Mouse (Mus musculus) limb, embryonic 11.5 days (tissue): ENCODE measurements around the gene Mical3. TPM values are rescaled to one million over a fixed set of nuclear protein-coding genes. Genes with fewer than 3 reads are reported as not detected.

Experiments used
- ATAC-seq: fragments of 200-750 bp; cut with Nextera tagmentation; 2 replicates; pipeline ENCODE4 v1.8.0; 2017; ENCODE audit warnings: low read depth; ENCODE audit not compliant: insufficient number of reproducible peaks, low FRiP score, low TSS enrichment
- DNase-seq: peaks from one replicate; pipeline ENCODE4 v3.0.0-alpha.2; 2015; ENCODE audit warnings: low spot score
- H3K27ac ChIP-seq: fragments of 300-500 bp; sonication (generic); replicated peaks from 2 replicates; pipeline ENCODE4 v1.5.1; 2014; ENCODE audit warnings: low read depth, mild to moderate bottlenecking, low read length
- H3K27me3 ChIP-seq: fragments of 300-500 bp; sonication (generic); 2 replicates; pipeline ENCODE4 v1.6.1; 2014; ENCODE audit warnings: mild to moderate bottlenecking, low read length, mixed read lengths; ENCODE audit not compliant: control insufficient read depth, insufficient read depth
- H3K36me3 ChIP-seq: fragments of 300-500 bp; sonication (generic); 2 replicates; pipeline ENCODE4 v1.6.1; 2014; ENCODE audit warnings: mild to moderate bottlenecking, low read length, moderate library complexity, mixed read lengths; ENCODE audit not compliant: control insufficient read depth, insufficient read depth
- H3K4me1 ChIP-seq: fragments of 300-500 bp; sonication (generic); 2 replicates; pipeline ENCODE4 v1.6.1; 2014; ENCODE audit warnings: low read length, mixed read lengths; ENCODE audit not compliant: control insufficient read depth, insufficient read depth
- H3K4me2 ChIP-seq: fragments of 300-500 bp; sonication (generic); 2 replicates; pipeline ENCODE4 v1.6.1; 2014; ENCODE audit warnings: low read depth, mild to moderate bottlenecking, moderate library complexity; ENCODE audit not compliant: severe bottlenecking
- H3K4me3 ChIP-seq: fragments of 300-500 bp; sonication (generic); 2 replicates; pipeline ENCODE4 v1.5.1; 2014; ENCODE audit warnings: low read depth, low read length
- H3K9ac ChIP-seq: fragments of 300-500 bp; sonication (generic); 2 replicates; pipeline ENCODE4 v1.6.1; 2014; ENCODE audit warnings: mild to moderate bottlenecking, low read length
- H3K9me3 ChIP-seq: fragments of 300-500 bp; sonication (generic); 2 replicates; pipeline ENCODE4 v1.6.1; 2016; ENCODE audit warnings: low read length; ENCODE audit not compliant: control insufficient read depth
- WGBS: fragments of 180-500 bp; shearing (Covaris S2); extraction: QIAGEN DNeasy Blood & Tissue Kit; methylation state at CpG from one replicate; pipeline ENCODE4 v1.1.7; 2014; 5-methylcytosine and 5-hydroxymethylcytosine counted together
- polyA plus RNA-seq: library from polyadenylated mRNA; unstranded; fragments of >200 nt; fragmentation: Nextera tagmentation; extraction: Ambion mirVana; gene quantifications from 2 replicates; pipeline ENCODE4 v1.2.1, GENCODE M21; 2014

Gene Mical3
- polyA plus RNA-seq, 1 experiment from 2014 or later = 12.2 TPM

DNA sequence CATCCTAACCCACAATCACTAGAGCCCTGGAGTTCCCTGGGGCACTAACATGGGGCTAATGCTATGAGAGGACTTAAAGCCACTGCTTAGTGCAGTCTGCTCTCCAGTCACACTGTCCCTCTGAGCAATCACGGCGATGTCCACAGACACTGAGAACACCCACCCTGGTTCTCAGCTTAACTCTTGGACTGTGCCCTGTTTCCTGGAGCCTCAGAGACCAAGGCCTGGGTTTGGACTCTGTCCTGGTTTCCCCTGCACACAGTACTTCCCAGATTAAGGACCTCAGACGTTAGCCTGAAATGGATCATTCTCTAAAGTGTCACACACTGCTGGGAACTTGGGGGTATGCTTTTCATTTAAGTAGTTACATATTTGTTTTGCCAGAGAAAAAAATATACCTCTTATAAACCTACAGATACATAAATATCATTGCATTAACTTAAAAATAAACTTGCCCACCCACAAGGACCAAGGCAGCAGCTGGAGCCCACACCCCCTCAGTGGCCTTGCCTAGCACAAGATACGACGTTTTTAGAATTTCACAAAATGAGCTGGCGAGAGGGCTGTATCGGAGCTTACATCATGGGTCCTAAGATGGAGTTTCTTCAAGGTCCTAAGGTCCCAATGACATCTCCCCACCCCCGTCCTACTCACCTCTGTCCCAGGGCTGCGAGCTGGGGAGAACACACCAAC, 170.3 kb downstream of the Mical3 start:
- DNase-seq = no peak
- no peaks in the 10 kb centered on the region for H3K27me3 ChIP-seq
- H3K9ac ChIP-seq = no peak overlapping the region
- H3K4me3 ChIP-seq = no peak overlapping the region
- H3K9me3 ChIP-seq = no peaks in the 10 kb centered on the region
- peaks cover 1% of the 10 kb centered on the region; the same call in 1 of the 2 replicates for H3K4me1 ChIP-seq
- no peak for ATAC-seq
- 90% methylated on average over 9 of the region's 9 CpGs for WGBS
- no peak overlapping the region for H3K4me2 ChIP-seq
- no peak overlapping the region for H3K27ac ChIP-seq
- H3K36me3 ChIP-seq = peaks cover 2% of the 10 kb centered on the region; the same call in 1 of the 2 replicates

- 82% methylated on average over 4 of the region's 4 CpGs for WGBS
- DNase-seq (no peak), ATAC-seq (no peak)
- H3K27ac ChIP-seq = no peak overlapping the region
- no peaks in the 10 kb centered on the region for H3K4me1 ChIP-seq
- H3K4me2 ChIP-seq = no peak overlapping the region
- no peaks in the 10 kb centered on the region for H3K9me3 ChIP-seq
- no peaks in the 10 kb centered on the region for H3K27me3 ChIP-seq
- no peak overlapping the region for H3K4me3 ChIP-seq
- no peak overlapping the region for H3K9ac ChIP-seq
- H3K36me3 ChIP-seq = peaks cover 2% of the 10 kb centered on the region; the same call in 1 of the 2 replicates
Observed at GRCm38 (mm10) chr6:120957331-120957730, 173.5 kb downstream of the Mical3 start.

DNA sequence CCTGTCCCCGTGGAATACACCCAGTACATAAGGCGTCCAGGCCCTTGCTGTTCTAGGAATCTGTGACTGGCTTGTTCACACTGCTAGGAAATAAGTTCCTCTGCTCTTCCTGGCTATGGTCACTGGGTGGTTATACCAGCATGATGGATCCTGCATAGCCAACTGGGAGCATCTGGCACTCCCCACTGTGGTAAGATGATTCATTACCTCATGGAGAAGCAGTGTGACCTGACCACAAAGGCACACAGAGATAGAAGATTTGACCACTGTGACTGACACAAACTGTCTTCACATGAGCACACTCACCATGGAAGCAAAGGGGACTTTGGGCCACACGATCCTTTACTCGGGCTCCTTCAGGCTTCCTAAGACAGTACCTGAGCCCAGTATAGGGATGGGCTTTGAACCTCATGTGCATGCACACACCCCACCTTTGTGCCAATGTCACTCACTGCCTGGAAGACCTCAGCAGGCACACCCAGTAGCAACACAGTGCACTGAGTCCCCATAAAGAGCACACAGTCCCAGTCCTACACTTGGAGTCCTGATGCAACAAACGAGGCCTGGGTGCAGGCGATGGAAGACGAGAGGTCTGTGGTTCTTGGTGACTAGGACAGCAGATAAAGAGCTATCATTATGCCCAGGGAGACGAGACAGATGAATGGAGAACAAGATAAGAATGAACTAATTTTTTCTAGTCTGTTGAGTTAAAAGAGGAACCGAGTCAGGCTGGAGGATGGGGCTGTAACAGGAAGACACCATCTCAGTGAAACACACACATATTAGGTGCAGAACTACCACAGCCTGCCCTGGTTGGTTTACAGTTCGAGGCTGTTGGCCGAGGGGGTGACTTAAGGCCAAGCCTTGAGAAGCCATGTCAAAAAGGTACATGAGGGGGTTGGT, 174.3 kb downstream of the Mical3 start:
- DNase-seq (no peak), ATAC-seq (no peak)
- Histone ChIP-seq H3K4me1 (no peaks in the 10 kb centered on the region), H3K27ac (no peak overlapping the region), H3K27me3 (no peaks in the 10 kb centered on the region), H3K4me2 (no peak overlapping the region), H3K9ac (no peak overlapping the region), H3K36me3 (peaks cover 2% of the 10 kb centered on the region; the same call in 1 of the 2 replicates), H3K9me3 (no peaks in the 10 kb centered on the region), H3K4me3 (no peak overlapping the region)
- WGBS = 87% methylated on average over 11 of the region's 11 CpGs

- Histone ChIP-seq H3K9me3 (no peaks in the 10 kb centered on the region), H3K9ac (no peak overlapping the region), H3K4me1 (no peaks in the 10 kb centered on the region), H3K36me3 (peaks cover 2% of the 10 kb centered on the region; the same call in 1 of the 2 replicates), H3K27me3 (no peaks in the 10 kb centered on the region), H3K4me2 (no peak overlapping the region), H3K27ac (no peak overlapping the region), H3K4me3 (no peak overlapping the region)
- no peak for DNase-seq
- no peak for ATAC-seq
- WGBS = 85% methylated on average over 3 of the region's 3 CpGs
Observed at GRCm38 (mm10) chr6:120955215-120955614, 175.6 kb downstream of the Mical3 start.

DNA sequence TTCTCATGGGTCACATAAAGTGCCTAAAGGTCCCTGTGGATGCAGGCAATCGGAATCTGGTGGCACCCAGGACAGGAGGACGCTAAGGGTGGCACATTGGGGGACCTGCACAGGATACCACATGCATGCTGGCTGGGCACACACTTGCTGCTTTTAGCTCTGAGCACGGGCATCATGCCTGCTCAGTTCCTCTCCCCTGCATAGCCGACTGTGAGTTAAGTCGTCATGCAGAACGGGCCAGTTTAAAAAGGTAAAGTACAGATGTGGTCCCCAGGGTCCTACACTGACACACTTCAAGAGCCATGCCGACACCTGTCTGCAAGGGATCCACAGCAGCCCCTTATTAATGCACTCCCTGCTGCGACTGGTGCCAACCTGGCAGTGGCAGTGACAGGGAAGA, 176.6 kb downstream of the Mical3 start:
- H3K9me3 ChIP-seq = no peaks in the 10 kb centered on the region
- H3K27ac ChIP-seq = no peak overlapping the region
- H3K36me3 ChIP-seq = peaks cover 2% of the 10 kb centered on the region; the same call in 1 of the 2 replicates
- ATAC-seq (no peak), DNase-seq (no peak)
- H3K4me3 ChIP-seq = no peak overlapping the region
- no peak overlapping the region for H3K9ac ChIP-seq
- H3K27me3 ChIP-seq = no peaks in the 10 kb centered on the region
- no peak overlapping the region for H3K4me2 ChIP-seq
- WGBS = 91% methylated on average over 8 of the region's 8 CpGs
- H3K4me1 ChIP-seq = no peaks in the 10 kb centered on the region

DNA sequence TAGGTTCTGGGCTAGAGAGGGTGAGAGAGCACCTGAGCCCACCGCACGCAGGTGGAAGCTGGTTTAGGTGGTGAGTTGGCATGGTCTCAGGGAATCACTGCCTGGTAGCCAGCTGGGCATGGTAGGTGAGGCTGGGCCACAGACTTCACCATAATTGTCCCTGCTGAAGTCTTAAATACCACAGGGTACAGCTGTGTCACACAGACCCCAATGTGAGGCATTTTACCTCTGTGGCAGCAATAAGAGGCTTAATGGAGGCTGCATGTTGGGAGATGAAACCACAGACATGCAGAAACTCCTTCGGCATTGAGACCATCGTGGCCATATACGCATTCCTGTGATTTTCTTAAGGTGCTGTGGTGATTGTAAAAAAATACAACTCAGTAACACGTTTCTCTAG, 178.3 kb downstream of the Mical3 start:
- 92% methylated on average over 6 of the region's 6 CpGs for WGBS
- H3K36me3 ChIP-seq = no peaks in the 10 kb centered on the region

GRCm38 (mm10) chr6:120951311-120951710, 179.5 kb downstream of the Mical3 start:
- Histone ChIP-seq H3K4me1 (no peaks in the 10 kb centered on the region), H3K27ac (no peak overlapping the region), H3K36me3 (no peaks in the 10 kb centered on the region), H3K9ac (no peak overlapping the region), H3K4me3 (no peak overlapping the region), H3K27me3 (no peaks in the 10 kb centered on the region), H3K9me3 (no peaks in the 10 kb centered on the region), H3K4me2 (no peak overlapping the region)
- ATAC-seq (no peak), DNase-seq (no peak)
- WGBS = 94% methylated on average over 6 of the region's 6 CpGs

More for the DNA sequence above, 178.3 kb downstream of the Mical3 start:
- DNase-seq (no peak), ATAC-seq (no peak)
- Histone ChIP-seq H3K4me3 (no peak overlapping the region), H3K27me3 (no peaks in the 10 kb centered on the region), H3K4me2 (no peak overlapping the region), H3K4me1 (no peaks in the 10 kb centered on the region), H3K27ac (no peak overlapping the region), H3K9me3 (no peaks in the 10 kb centered on the region), H3K9ac (no peak overlapping the region)

DNA sequence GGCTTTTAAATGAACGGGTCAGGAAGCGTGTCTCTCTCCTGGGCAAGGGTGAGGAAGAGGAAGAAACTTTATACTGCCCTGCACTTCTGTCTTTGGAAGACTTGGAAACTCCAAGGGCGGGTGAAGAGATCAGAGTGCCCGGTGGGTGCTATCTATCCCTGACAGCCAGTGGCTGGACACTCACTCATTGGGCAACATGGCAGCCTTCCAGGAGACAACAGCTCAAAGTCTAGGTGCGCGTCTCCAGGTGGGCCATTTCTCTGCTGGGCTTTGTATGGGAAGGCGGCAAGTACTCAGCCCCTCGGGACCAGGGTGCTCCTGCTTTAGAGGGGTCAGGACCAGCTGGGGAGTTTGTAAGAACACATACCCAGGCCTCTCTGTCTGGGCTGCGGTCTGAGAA, 185.3 kb downstream of the Mical3 start:
- H3K9ac ChIP-seq = no peak overlapping the region
- no peaks in the 10 kb centered on the region for H3K9me3 ChIP-seq
- 95% methylated on average over 9 of the region's 9 CpGs for WGBS
- no peak overlapping the region for H3K4me2 ChIP-seq
- H3K4me1 ChIP-seq = no peaks in the 10 kb centered on the region
- no peaks in the 10 kb centered on the region for H3K36me3 ChIP-seq
- ATAC-seq = no peak
- no peaks in the 10 kb centered on the region for H3K27me3 ChIP-seq
- DNase-seq = no peak
- H3K27ac ChIP-seq = no peak overlapping the region
- H3K4me3 ChIP-seq = no peak overlapping the region
